Mouse (Mus musculus) skeletal muscle tissue, adult 2 months (tissue): ENCODE measurements around the gene Zfp536.

ENCODE experiments used
- DNase-seq: peaks from one replicate; pipeline ENCODE4 v3.0.0-alpha.2; 2012; ENCODE audit warnings: low read depth, low spot score

Gene Zfp536

DNA sequence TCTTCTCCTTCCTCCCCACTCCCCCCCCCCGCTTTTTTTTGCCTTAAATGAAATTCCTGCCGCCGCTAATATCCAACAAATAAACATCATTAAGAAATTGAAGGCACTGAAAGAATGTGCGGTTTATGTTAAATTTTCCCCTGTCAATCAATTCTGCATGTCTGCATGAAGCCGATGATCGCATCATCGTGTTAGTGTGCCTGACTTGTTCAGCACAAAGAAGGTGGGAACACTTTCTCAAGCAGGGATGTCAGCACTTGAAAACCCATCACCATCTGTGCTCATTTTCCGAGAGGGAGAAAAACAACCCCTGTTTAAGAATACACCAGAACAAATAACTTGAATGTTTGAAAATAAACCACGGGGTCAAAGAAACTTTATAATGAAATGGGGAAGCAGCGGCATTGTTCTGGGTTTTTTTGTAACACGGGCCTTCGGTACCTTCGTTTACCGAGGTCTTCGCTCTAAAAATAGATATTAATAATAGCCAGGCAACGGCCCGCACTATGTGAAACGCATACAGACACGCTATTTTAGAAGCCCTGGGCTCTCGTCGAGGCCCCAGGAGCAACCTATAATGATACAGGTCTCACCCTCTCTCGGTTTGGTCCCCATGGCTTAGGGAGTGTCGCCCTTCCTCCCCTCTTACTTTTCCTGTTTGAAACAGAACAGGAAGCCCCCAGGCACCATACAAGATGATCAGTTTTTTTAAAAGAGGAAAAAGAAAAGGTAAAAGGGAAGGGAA is 83.7 kb downstream of the Zfp536 start:
- no peak for DNase-seq

- DNase-seq: no peak
Measured at GRCm38 (mm10) chr7:37689107-37689511, 84.3 kb downstream of the Zfp536 start.

DNA sequence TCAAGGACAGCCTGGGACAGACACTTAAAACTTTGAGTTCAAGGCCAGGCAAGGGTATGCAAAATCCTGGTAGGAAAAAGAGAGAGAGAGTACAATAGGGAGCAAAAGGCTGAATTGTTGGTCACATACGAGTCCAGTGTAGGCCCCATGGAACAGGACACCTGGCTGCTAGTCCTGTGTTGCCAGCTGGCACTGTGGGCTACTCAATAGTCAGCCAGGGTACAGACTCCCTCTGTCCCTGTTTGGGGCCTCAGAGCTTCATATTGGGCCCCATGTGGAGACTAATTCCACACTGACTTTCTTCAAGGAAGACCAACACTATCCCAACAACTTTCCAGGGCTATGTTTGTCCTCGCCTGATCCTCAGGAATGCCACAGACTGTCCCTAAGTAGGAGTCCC is 87.1 kb downstream of the Zfp536 start:
- no peak for DNase-seq

- DNase-seq: no peak
Measured at GRCm38 (mm10) chr7:37685247-37685646, 88.2 kb downstream of the Zfp536 start.

- DNase-seq: no peak
Measured at GRCm38 (mm10) chr7:37681335-37681734, 92.1 kb downstream of the Zfp536 start.

GRCm38 (mm10) chr7:37663676-37664365 is 109.6 kb downstream of the Zfp536 start:
- no peak for DNase-seq

DNA sequence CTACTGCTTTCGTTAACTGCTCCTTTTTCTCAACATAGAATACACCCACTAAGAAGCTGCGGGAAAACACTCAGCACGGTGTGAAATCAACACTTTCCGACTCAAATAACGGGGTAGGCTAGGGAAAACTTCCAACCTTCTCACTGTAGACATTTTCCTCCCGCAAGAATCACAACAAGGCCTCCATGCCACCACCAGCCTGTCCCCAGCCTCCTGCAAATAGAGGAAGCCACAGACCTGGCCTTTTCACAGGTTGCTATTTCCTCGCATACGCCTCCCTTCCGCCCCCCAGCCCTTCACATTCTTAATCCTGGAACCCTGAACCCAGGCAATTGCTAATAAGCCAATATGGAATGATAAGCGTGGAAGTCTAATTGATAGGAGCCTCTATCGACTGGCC is 124.8 kb downstream of the Zfp536 start:
- no peak for DNase-seq

- no peak for DNase-seq
Measured at GRCm38 (mm10) chr7:37647917-37648615, 125.4 kb downstream of the Zfp536 start.

- DNase-seq: no peak
Measured at GRCm38 (mm10) chr7:37639740-37640397, 133.6 kb downstream of the Zfp536 start.

GRCm38 (mm10) chr7:37634812-37635211 is 138.6 kb downstream of the Zfp536 start:
- no peak for DNase-seq

- no peak for DNase-seq
Measured at GRCm38 (mm10) chr7:37630410-37630809, 143.0 kb downstream of the Zfp536 start.

- DNase-seq: no peak
Measured at GRCm38 (mm10) chr7:37627897-37628510, 145.4 kb downstream of the Zfp536 start.

- no peak for DNase-seq
Measured at GRCm38 (mm10) chr7:37625758-37626157, 147.7 kb downstream of the Zfp536 start.

GRCm38 (mm10) chr7:37624759-37625340 is 148.6 kb downstream of the Zfp536 start:
- DNase-seq: no peak

DNA sequence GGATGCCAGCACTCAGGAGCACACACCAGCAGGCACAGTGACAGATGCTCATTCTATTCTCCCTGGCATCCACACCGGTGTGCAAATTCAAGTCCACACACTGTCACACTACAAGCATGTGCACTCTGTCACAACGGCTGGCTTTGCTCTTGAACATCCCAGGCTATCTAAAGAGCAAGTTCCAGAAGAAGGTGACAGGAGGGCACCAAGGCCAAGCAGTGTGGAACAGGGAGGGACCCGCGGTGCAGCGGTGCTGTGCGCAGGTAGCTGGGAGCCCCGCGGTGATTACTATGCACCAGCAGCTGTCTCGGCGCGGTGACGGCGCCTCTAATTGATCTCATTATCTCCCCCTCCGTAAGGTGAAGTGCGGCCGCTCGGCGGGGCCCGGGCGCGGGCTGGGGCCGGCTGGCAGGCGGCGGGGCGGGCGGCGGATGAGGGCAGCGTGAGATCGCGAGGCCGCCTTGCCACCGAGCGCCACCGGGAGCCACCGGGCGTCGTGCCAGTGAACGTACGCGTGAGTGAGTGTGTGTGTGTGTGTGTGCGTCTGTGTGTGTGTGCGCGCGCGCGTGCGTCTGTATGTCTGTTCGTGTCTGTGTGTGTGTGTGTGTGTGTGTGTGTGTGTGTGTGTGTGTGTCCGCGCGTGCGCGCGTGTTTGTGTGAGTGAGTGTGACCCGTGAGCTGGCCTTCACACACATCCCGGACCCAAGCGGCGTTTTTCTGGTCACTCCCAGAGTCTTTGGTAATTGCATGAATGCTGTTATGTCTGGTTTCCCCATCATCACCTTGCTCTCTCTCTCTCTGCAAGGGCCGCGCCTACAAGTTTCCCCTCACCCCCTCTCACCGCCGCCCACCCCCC is 149.3 kb downstream of the Zfp536 start:
- DNase-seq: peak; percentile 25

- DNase-seq: no peak
Measured at GRCm38 (mm10) chr7:37619254-37619653, 154.2 kb downstream of the Zfp536 start.

DNA sequence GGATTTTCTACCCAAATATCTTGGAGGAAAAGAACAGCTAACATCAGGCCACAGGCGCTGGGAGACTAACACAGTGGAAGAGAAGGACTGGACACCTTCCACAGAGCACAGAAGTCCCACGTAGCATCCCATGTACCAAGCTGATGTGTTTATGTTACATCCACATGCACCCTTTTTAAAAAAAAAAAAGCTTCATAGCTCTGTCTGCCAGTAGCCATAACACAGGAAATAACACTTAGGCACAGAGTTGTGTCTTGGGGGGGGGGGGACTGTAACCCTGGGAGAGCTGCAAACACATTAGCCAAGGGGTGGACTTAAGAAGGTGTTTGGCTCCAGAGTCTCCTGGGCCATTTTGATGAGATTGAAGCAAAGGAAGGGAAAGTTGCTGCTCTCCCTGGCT is 155.6 kb downstream of the Zfp536 start:
- no peak for DNase-seq

DNA sequence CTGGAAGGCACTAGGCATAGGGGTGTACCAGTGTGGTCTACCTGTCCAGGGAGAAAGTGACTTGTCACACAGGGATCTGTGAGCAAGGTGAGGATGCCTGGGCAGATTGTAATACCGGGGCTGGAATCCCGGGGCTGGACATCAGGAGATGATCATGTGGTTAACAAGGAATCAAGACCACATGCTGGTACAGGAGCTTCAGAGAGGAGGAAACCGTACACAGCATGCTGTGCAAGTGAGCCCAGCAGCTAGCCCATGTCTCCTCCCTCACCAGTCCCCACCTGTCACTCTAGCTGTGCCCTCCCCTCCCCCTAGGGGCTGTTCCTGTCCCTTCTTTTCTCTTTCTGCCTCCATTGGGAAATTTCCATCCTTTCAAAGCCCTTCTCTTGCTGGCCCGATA is 157.5 kb downstream of the Zfp536 start:
- no peak for DNase-seq

GRCm38 (mm10) chr7:37614381-37614780 is 159.1 kb downstream of the Zfp536 start:
- DNase-seq: no peak

DNA sequence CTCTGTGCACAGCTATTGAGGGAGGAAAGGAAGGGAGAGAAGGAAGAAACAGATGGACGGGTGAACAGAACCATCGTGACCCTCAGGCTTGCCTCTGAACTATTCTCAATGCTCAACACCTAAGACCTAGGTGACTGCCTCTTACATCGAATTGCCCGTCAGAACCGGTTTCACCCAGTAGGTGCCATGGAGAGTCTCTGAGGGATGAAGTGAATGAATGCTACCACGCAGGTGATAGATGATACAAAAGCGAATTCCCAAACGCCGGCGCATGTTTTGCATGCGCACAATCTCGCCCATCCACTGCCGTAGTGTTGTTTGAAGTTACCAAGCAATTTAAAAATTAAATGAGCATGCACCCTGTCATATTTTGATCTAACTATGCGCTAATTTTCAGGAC is 164.9 kb downstream of the Zfp536 start:
- no peak for DNase-seq
